ENCODE assay signal across 11 mouse cellular contexts in genomic region chr19:36678382-36679027, GRCm38 (mm10). TPM values are rescaled to one million over a fixed set of nuclear protein-coding genes. Genes with fewer than 3 reads are reported as not detected.
DNase-seq lines count a peak whose midpoint lies in the region; ATAC-seq and TF ChIP-seq lines count a peak whose summit lies in the region.
"Had no signal": no experiment of that assay in that cellular context is flagged by ENCODE, and none has a peak within 500 bp of the region (broad histone marks: within the 10 kb centered on the region; RNA-seq: fewer than 3 reads in every experiment).

No protein-coding gene starts in this region.

- H3K9me3 ChIP-seq in embryonic facial prominence, embryonic 12.5 days: no peaks in the 10 kb centered on the region
- no peaks in the 10 kb centered on the region for H3K9me3 ChIP-seq in heart, postnatal 0 days (replicated peaks; ENCODE audit: control insufficient read depth, low read length)
- H3K9me3 ChIP-seq in midbrain, embryonic 15.5 days: no peaks in the 10 kb centered on the region
- H3K9me3 ChIP-seq: liver, embryonic 12.5 days had no signal

- ATAC-seq in embryonic facial prominence, embryonic 12.5 days (ENCODE audit: insufficient number of reproducible peaks, insufficient read depth, low FRiP score, low TSS enrichment): no peak
- ATAC-seq in heart, postnatal 0 days (ENCODE audit: insufficient read depth, low read depth): no peak
- peak; percentile 3; the same call in 1 of the 2 replicates for ATAC-seq in midbrain, embryonic 15.5 days (replicated peaks)
- ATAC-seq: liver, embryonic 12.5 days had no signal

- no peak overlapping the region for H3K9ac ChIP-seq in embryonic facial prominence, embryonic 12.5 days
- H3K9ac ChIP-seq in heart, postnatal 0 days (replicated peaks; ENCODE audit: low read depth, low read length): 0 out of 2 replicates have a peak overlapping the region, but pooled peaks have one; percentile 11
- H3K9ac ChIP-seq in midbrain, embryonic 15.5 days: no peak overlapping the region
- H3K9ac ChIP-seq: liver, embryonic 12.5 days had no signal

- H3K27me3 ChIP-seq in embryonic facial prominence, embryonic 12.5 days: no peaks in the 10 kb centered on the region
- no peaks in the 10 kb centered on the region for H3K27me3 ChIP-seq in heart, postnatal 0 days (ENCODE audit: control insufficient read depth, insufficient read depth, low read length)
- H3K27me3 ChIP-seq in midbrain, embryonic 15.5 days (replicated peaks): no peaks in the 10 kb centered on the region
- H3K27me3 ChIP-seq: liver, embryonic 12.5 days had no signal

- DNase-seq in left cerebral cortex, adult 2 months (ENCODE audit: extremely low spot score in 1 of 2, low spot score in 2 of 2): no peak
- DNase-seq in left cerebral cortex, adult 18-20 months (ENCODE audit: low spot score in 2 of 2): no peak
- DNase-seq in heart, postnatal 0 days (ENCODE audit: low spot score): no peak
- no peak for DNase-seq in urinary bladder, postnatal 25 days (ENCODE audit: low spot score)
- DNase-seq in adipocyte (ENCODE audit: low spot score): no peak
- DNase-seq: gastrocnemius, postnatal 10 days; kidney, postnatal 14 days had no signal

- H3K27ac ChIP-seq in left cerebral cortex, adult 2 months: peak overlapping the region; percentile 71
- H3K27ac ChIP-seq in embryonic facial prominence, embryonic 12.5 days: 0 out of 2 replicates have a peak overlapping the region, but pooled peaks have one; percentile 74
- H3K27ac ChIP-seq in heart, postnatal 0 days (ENCODE audit: low read depth): peak overlapping the region; percentile 87
- H3K27ac ChIP-seq in midbrain, embryonic 15.5 days: peak overlapping the region; percentile 72
- H3K27ac ChIP-seq: liver, embryonic 12.5 days had no signal

- 69% methylated on average over 7 of the region's 7 CpGs for WGBS in embryonic facial prominence, embryonic 12.5 days
- 69% methylated on average over 7 of the region's 7 CpGs for WGBS in heart, postnatal 0 days
- WGBS in midbrain, embryonic 15.5 days: 62% methylated on average over 7 of the region's 7 CpGs

- H3K4me1 ChIP-seq in embryonic facial prominence, embryonic 12.5 days: peaks cover 12% of the 10 kb centered on the region
- H3K4me1 ChIP-seq in heart, postnatal 0 days (ENCODE audit: control insufficient read depth, insufficient read depth): peaks cover 62% of the 10 kb centered on the region
- H3K4me1 ChIP-seq in midbrain, embryonic 15.5 days: peaks cover 20% of the 10 kb centered on the region
- H3K4me1 ChIP-seq: liver, embryonic 12.5 days had no signal

- intact Hi-C loops in left cerebral cortex, adult 2 months (cut with DNase I): loop anchor here (5.0 kb wide), 1 partner anchor 54 kb away; no protein-coding TSS in a partner anchor

- no peaks in the 10 kb centered on the region for H3K36me3 ChIP-seq in embryonic facial prominence, embryonic 12.5 days
- H3K36me3 ChIP-seq in heart, postnatal 0 days (replicated peaks; ENCODE audit: control insufficient read depth, insufficient read depth, low read length): no peaks in the 10 kb centered on the region
- no peaks in the 10 kb centered on the region for H3K36me3 ChIP-seq in midbrain, embryonic 15.5 days (replicated peaks)
- H3K36me3 ChIP-seq: liver, embryonic 12.5 days had no signal

- TF ChIP-seq CTCF in left cerebral cortex, adult 2 months (IDR thresholded peaks at IDR 0.05): no peak
- no peak for TF ChIP-seq CTCF in heart, postnatal 0 days (IDR thresholded peaks at IDR 0.05; ENCODE audit: low read depth)

- no peak for TF ChIP-seq EP300 in heart, postnatal 0 days (IDR thresholded peaks at IDR 0.05; ENCODE audit: low read depth)

- no peak overlapping the region for H3K4me3 ChIP-seq in left cerebral cortex, adult 2 months
- H3K4me3 ChIP-seq in embryonic facial prominence, embryonic 12.5 days: no peak overlapping the region
- no peak overlapping the region for H3K4me3 ChIP-seq in heart, postnatal 0 days (ENCODE audit: low read depth, low read length)
- H3K4me3 ChIP-seq in midbrain, embryonic 15.5 days: no peak overlapping the region
- H3K4me3 ChIP-seq: liver, embryonic 12.5 days had no signal

- H3K4me2 ChIP-seq in embryonic facial prominence, embryonic 12.5 days (replicated peaks): no peak overlapping the region
- no peak overlapping the region for H3K4me2 ChIP-seq in heart, postnatal 0 days (ENCODE audit: low read depth, low read length)
- H3K4me2 ChIP-seq in midbrain, embryonic 15.5 days: no peak overlapping the region
- H3K4me2 ChIP-seq: liver, embryonic 12.5 days had no signal

RNA-seq across cellular contexts. Expression of gene Ppp1r3c, which starts 57.9 kb away (rescaled TPM):
- total RNA-seq in left cerebral cortex, adult 2 months (2021): 10 to 100 TPM; 48.4 to 58.1 TPM
- 10 to 100 TPM; 48.8 to 61.9 TPM for total RNA-seq in left cerebral cortex, adult 18-20 months (2021)
- polyA plus RNA-seq in embryonic facial prominence, embryonic 12.5 days (2016; fragmentation: Nextera tagmentation; extraction: Ambion mirVana): 5.9 and 6.2 TPM in 2 replicates
- total RNA-seq in heart, postnatal 0 days (2014; rRNA removed; ENCODE audit: low replicate concordance): 35.1 and 56.9 TPM in 2 replicates
- 39.0 and 44.6 TPM in 2 replicates for polyA plus RNA-seq in heart, postnatal 0 days (2015; fragmentation: Nextera tagmentation; extraction: Ambion mirVana)
- polyA plus RNA-seq in midbrain, embryonic 15.5 days (2015; fragmentation: Nextera tagmentation; extraction: Ambion mirVana): 15.6 and 17.3 TPM in 2 replicates
- total RNA-seq: MEL had no signal
